13 mouse cellular contexts compared by ENCODE assay signal in the genomic region with DNA sequence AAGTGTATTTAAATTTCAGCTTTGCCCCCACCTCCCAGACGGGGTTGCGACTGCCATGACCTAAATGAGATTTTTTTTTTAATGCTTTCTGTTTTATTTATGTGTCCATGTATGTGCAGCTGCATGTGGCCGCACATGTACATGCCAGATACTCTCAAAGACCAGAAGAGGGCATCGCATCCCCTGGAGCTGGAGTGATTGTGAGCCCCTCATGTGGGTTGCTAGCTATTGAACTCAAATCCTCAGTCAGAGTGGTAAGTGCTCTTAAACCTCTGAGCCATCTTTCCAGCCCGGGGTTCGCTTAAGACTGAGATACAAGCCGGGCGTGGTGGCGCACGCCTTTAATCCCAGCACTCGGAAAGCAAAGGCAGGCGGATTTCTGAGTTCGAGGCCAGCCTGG. TPM values are rescaled to one million over a fixed set of nuclear protein-coding genes. Genes with fewer than 3 reads are reported as not detected.
A peak's percentile ranks its signal among the peaks of the same experiment; 100 is the strongest.
DNase-seq lines count a peak whose midpoint lies in the region; ATAC-seq and TF ChIP-seq lines count a peak whose summit lies in the region.
"Had no signal": no experiment of that assay in that cellular context is flagged by ENCODE, and none has a peak within 500 bp of the region (broad histone marks: within the 10 kb centered on the region; RNA-seq: fewer than 3 reads in every experiment).

No protein-coding gene starts in this region.

- H3K36me3 ChIP-seq in hindbrain, embryonic 10.5 days = no peaks in the 10 kb centered on the region
- no peaks in the 10 kb centered on the region for H3K36me3 ChIP-seq in hindbrain, embryonic 12.5 days
- H3K36me3 ChIP-seq in neural tube, embryonic 11.5 days (ENCODE audit: control insufficient read depth, insufficient read depth, low read length) = no peaks in the 10 kb centered on the region
- H3K36me3 ChIP-seq in stomach, postnatal 0 days (ENCODE audit: control insufficient read depth, insufficient read depth, low read length) = no peaks in the 10 kb centered on the region
- H3K36me3 ChIP-seq: hindbrain, embryonic 15.5 days; limb, embryonic 13.5 days had no signal

- H3K27ac ChIP-seq in hindbrain, embryonic 10.5 days = no peak overlapping the region
- H3K27ac ChIP-seq in hindbrain, embryonic 12.5 days = no peak overlapping the region
- no peak overlapping the region for H3K27ac ChIP-seq in neural tube, embryonic 11.5 days (ENCODE audit: low read depth, low read length)
- H3K27ac ChIP-seq in stomach, postnatal 0 days (replicated peaks) = no peak overlapping the region
- H3K27ac ChIP-seq: hindbrain, embryonic 15.5 days; limb, embryonic 13.5 days had no signal

- no peaks in the 10 kb centered on the region for H3K9me3 ChIP-seq in hindbrain, embryonic 10.5 days
- H3K9me3 ChIP-seq in hindbrain, embryonic 12.5 days (replicated peaks) = no peaks in the 10 kb centered on the region
- H3K9me3 ChIP-seq in neural tube, embryonic 11.5 days (ENCODE audit: control insufficient read depth, low read length) = no peaks in the 10 kb centered on the region
- no peaks in the 10 kb centered on the region for H3K9me3 ChIP-seq in stomach, postnatal 0 days (ENCODE audit: control insufficient read depth, low read length)
- H3K9me3 ChIP-seq: hindbrain, embryonic 15.5 days; limb, embryonic 13.5 days had no signal

- no peaks in the 10 kb centered on the region for H3K27me3 ChIP-seq in hindbrain, embryonic 10.5 days (ENCODE audit: insufficient read depth, poor library complexity, severe bottlenecking)
- no peaks in the 10 kb centered on the region; the same call in 1 of the 2 replicates for H3K27me3 ChIP-seq in hindbrain, embryonic 12.5 days
- no peaks in the 10 kb centered on the region for H3K27me3 ChIP-seq in neural tube, embryonic 11.5 days (ENCODE audit: control insufficient read depth, insufficient read depth, low read length)
- H3K27me3 ChIP-seq in stomach, postnatal 0 days (ENCODE audit: control insufficient read depth, insufficient read depth, low read length) = no peaks in the 10 kb centered on the region
- H3K27me3 ChIP-seq: hindbrain, embryonic 15.5 days; limb, embryonic 13.5 days had no signal

- no peak overlapping the region for H3K9ac ChIP-seq in hindbrain, embryonic 12.5 days
- H3K9ac ChIP-seq in neural tube, embryonic 11.5 days (ENCODE audit: low read length) = no peak overlapping the region
- H3K9ac ChIP-seq in stomach, postnatal 0 days (ENCODE audit: low read length) = no peak overlapping the region
- H3K9ac ChIP-seq: hindbrain, embryonic 15.5 days; limb, embryonic 13.5 days had no signal

- TF ChIP-seq EP300 in stomach, postnatal 0 days (optimal IDR thresholded peaks at IDR 0.05) = no peak

- no peak overlapping the region for H3K4me2 ChIP-seq in hindbrain, embryonic 12.5 days (replicated peaks)
- H3K4me2 ChIP-seq in neural tube, embryonic 11.5 days (ENCODE audit: low read depth) = no peak overlapping the region
- no peak overlapping the region for H3K4me2 ChIP-seq in stomach, postnatal 0 days (replicated peaks; ENCODE audit: low read depth)
- H3K4me2 ChIP-seq: hindbrain, embryonic 15.5 days; limb, embryonic 13.5 days had no signal

- DNase-seq in hindbrain, embryonic 10.5 days (ENCODE audit: low spot score) = peak; percentile 28
- DNase-seq in neural tube, embryonic 11.5 days (ENCODE audit: low spot score) = peak; percentile 51
- no peak for DNase-seq in neural tube, embryonic 10.5 days (ENCODE audit: extremely low spot score, low spot score)
- DNase-seq in embryo, embryonic 11 days = peak; percentile 63
- DNase-seq in stomach, postnatal 0 days (ENCODE audit: low spot score) = no peak
- DNase-seq in frontal cortex, postnatal 10 days (ENCODE audit: low spot score in 2 of 2) = no peak
- DNase-seq in kidney, adult 8-10 months = no peak
- DNase-seq: cerebellum, postnatal 10 days; kidney, postnatal 10 days; spleen, adult 18-20 months had no signal

- WGBS in hindbrain, embryonic 10.5 days = 63% methylated on average over 13 of the region's 13 CpGs
- WGBS in hindbrain, embryonic 12.5 days = 58% methylated on average over 13 of the region's 13 CpGs
- WGBS in neural tube, embryonic 11.5 days = 63% methylated on average over 13 of the region's 13 CpGs
- WGBS in stomach, postnatal 0 days = 63% methylated on average over 13 of the region's 13 CpGs

- no peak overlapping the region for H3K4me3 ChIP-seq in hindbrain, embryonic 10.5 days
- no peak overlapping the region for H3K4me3 ChIP-seq in hindbrain, embryonic 12.5 days
- no peak overlapping the region for H3K4me3 ChIP-seq in neural tube, embryonic 11.5 days (ENCODE audit: low read depth, low read length)
- no peak overlapping the region for H3K4me3 ChIP-seq in stomach, postnatal 0 days (ENCODE audit: low read depth, low read length)
- H3K4me3 ChIP-seq: hindbrain, embryonic 15.5 days; limb, embryonic 13.5 days had no signal

- no peaks in the 10 kb centered on the region for H3K4me1 ChIP-seq in hindbrain, embryonic 10.5 days (replicated peaks)
- no peaks in the 10 kb centered on the region for H3K4me1 ChIP-seq in hindbrain, embryonic 12.5 days
- H3K4me1 ChIP-seq in neural tube, embryonic 11.5 days (ENCODE audit: control insufficient read depth, insufficient read depth, low read length) = no peaks in the 10 kb centered on the region
- no peaks in the 10 kb centered on the region for H3K4me1 ChIP-seq in stomach, postnatal 0 days (replicated peaks; ENCODE audit: control insufficient read depth, insufficient read depth)
- H3K4me1 ChIP-seq: hindbrain, embryonic 15.5 days; limb, embryonic 13.5 days had no signal

- TF ChIP-seq CTCF in stomach, postnatal 0 days (IDR thresholded peaks at IDR 0.05; ENCODE audit: low read depth) = peak; percentile 48

- no peak for ATAC-seq in hindbrain, embryonic 12.5 days (ENCODE audit: low FRiP score)
- ATAC-seq in neural tube, embryonic 11.5 days (ENCODE audit: insufficient read depth, low FRiP score, low TSS enrichment) = 0 out of 2 replicates have a peak, but pooled peaks have one; percentile 38
- ATAC-seq in stomach, postnatal 0 days (ENCODE audit: low FRiP score, low TSS enrichment) = no peak

RNA-seq across cellular contexts. Expression of a gene that starts 46.9 kb away (rescaled TPM):
- 43.0 and 65.3 TPM in 2 replicates for polyA plus RNA-seq in hindbrain, embryonic 10.5 days (2016; fragmentation: Nextera tagmentation; extraction: Ambion mirVana)
- 131 and 138 TPM in 2 replicates for polyA plus RNA-seq in hindbrain, embryonic 12.5 days (2016; fragmentation: Nextera tagmentation; extraction: Ambion mirVana)
- 62.0 and 64.8 TPM in 2 replicates for polyA plus RNA-seq in neural tube, embryonic 11.5 days (2014; fragmentation: Nextera tagmentation; extraction: Ambion mirVana)
- polyA plus RNA-seq in stomach, postnatal 0 days (2015; fragmentation: Nextera tagmentation; extraction: Ambion mirVana) = 12.3 and 13.0 TPM in 2 replicates

Comparison
In these comparisons a context has a peak if more than half of its experiments do, and no peak if none do; other contexts are left out.
1. DNase-seq: peak in hindbrain, embryonic 10.5 days (single experiment), neural tube, embryonic 11.5 days (single experiment) and embryo, embryonic 11 days (single experiment); none in neural tube, embryonic 10.5 days (single experiment), stomach, postnatal 0 days (single experiment), frontal cortex, postnatal 10 days (0 of 2) and kidney, adult 8-10 months (0 of 2).